Mouse (Mus musculus) heart, postnatal 36 days (tissue): ENCODE measurements around the gene P2rx7. TPM values are rescaled to one million over a fixed set of nuclear protein-coding genes. Genes with fewer than 3 reads are reported as not detected.
A peak's percentile ranks its signal among the peaks of the same experiment; 100 is the strongest.

Experiments
- DNase-seq, 2 experiments: peaks; one replicate each; pipeline ENCODE4 v3.0.0; 2021 to 2022
- intact Hi-C: fragments of 180-260 bp; cut with DNase I; formaldehyde crosslinking; loops from one replicate; pipeline ENCODE4 v1.15.1; 2025
- total RNA-seq, 2 experiments: library from RNA; stranded (reverse); gene quantifications; 2 replicates each; pipeline ENCODE4 v1.2.3; 2021

P2rx7 gene
- total RNA-seq, result 1 to 10 TPM; 4.4 TPM

- DNase-seq, result peak; percentile 67
- intact Hi-C loops, result no loop called here
Measured at GRCm38 (mm10) chr5:122643701-122644100, at the start of gene P2rx7. TSS of gene P2rx7 (plus strand) at chr5:122643911.

- intact Hi-C loops, result no loop called here
- no peak for DNase-seq
Measured at GRCm38 (mm10) chr5:122595470-122595869, 48.2 kb upstream of the P2rx7 start.

GRCm38 (mm10) chr5:122602233-122602632 is 41.5 kb upstream of the P2rx7 start:
- intact Hi-C loops, result no loop called here
- DNase-seq, result peak; percentile 37

GRCm38 (mm10) chr5:122604894-122605293 is 38.8 kb upstream of the P2rx7 start:
- intact Hi-C loops, result no loop called here
- DNase-seq, result no peak

- DNase-seq, result no peak
- intact Hi-C loops, result loop anchor here (5.0 kb wide), 1 partner anchor 64 kb away; no protein-coding TSS in a partner anchor
Measured at GRCm38 (mm10) chr5:122611651-122612050, 32.1 kb upstream of the P2rx7 start.

- intact Hi-C loops, result loop anchor here (5.0 kb wide), 1 partner anchor 67 kb away; no protein-coding TSS in a partner anchor
- DNase-seq, result peak; percentile 94 to 96
Measured at GRCm38 (mm10) chr5:122613908-122614732, 29.6 kb upstream of the P2rx7 start, which contains the start of gene Ift81. TSS of gene Ift81 (minus strand) at chr5:122614518.

GRCm38 (mm10) chr5:122617718-122618117 is 26.0 kb upstream of the P2rx7 start:
- intact Hi-C loops, result loop anchor here (2.0 kb wide), 1 partner anchor 57 kb away; no protein-coding TSS in a partner anchor
- DNase-seq, result no peak

- DNase-seq, result no peak
- intact Hi-C loops, result loop anchor here (2.0 kb wide), 2 partner anchors 59 to 117 kb away; partner anchors contain the start of gene Atp2a2
Measured at GRCm38 (mm10) chr5:122619686-122620296, 23.9 kb upstream of the P2rx7 start.

- DNase-seq, result peak; percentile 65 to 76
- intact Hi-C loops, result loop anchor here (1.0 to 2.0 kb wide), 3 partner anchors 96 to 119 kb away; partner anchors contain the start of gene Atp2a2
Measured at GRCm38 (mm10) chr5:122621376-122621886, 22.3 kb upstream of the P2rx7 start.

- no peak for DNase-seq
- intact Hi-C loops, result no loop called here
Measured at GRCm38 (mm10) chr5:122622526-122622925, 21.2 kb upstream of the P2rx7 start.

GRCm38 (mm10) chr5:122623861-122624260 is 19.9 kb upstream of the P2rx7 start:
- intact Hi-C loops, result no loop called here
- no peak for DNase-seq

GRCm38 (mm10) chr5:122624952-122625479 is 18.7 kb upstream of the P2rx7 start:
- no peak for DNase-seq
- intact Hi-C loops, result loop anchor here (5.0 kb wide), 1 partner anchor 203 kb away; the partner anchor contains the start of gene Anapc7

- DNase-seq, result no peak
- intact Hi-C loops, result loop anchor here (2.0 to 5.0 kb wide), 2 partner anchors 77 to 203 kb away; partner anchors contain the start of gene Anapc7
Measured at GRCm38 (mm10) chr5:122625565-122626252, 18.0 kb upstream of the P2rx7 start.

GRCm38 (mm10) chr5:122627243-122627642 is 16.5 kb upstream of the P2rx7 start:
- intact Hi-C loops, result loop anchor here (1.0 to 5.0 kb wide), 3 partner anchors 78 to 226 kb away; partner anchors contain the start of gene Anapc7
- peak; percentile 89 to 95 for DNase-seq

- DNase-seq, result no peak
- intact Hi-C loops, result no loop called here
Measured at GRCm38 (mm10) chr5:122635228-122635627, 8.5 kb upstream of the P2rx7 start.

- no peak for DNase-seq
- intact Hi-C loops, result no loop called here
Measured at GRCm38 (mm10) chr5:122636308-122636707, 7.4 kb upstream of the P2rx7 start.

- intact Hi-C loops, result no loop called here
- no peak for DNase-seq
Measured at GRCm38 (mm10) chr5:122636958-122637357, 6.8 kb upstream of the P2rx7 start.

- intact Hi-C loops, result no loop called here
- no peak for DNase-seq
Measured at GRCm38 (mm10) chr5:122638296-122638695, 5.4 kb upstream of the P2rx7 start.

GRCm38 (mm10) chr5:122639517-122639916 is 4.2 kb upstream of the P2rx7 start:
- intact Hi-C loops, result no loop called here
- no peak for DNase-seq

GRCm38 (mm10) chr5:122639986-122640385 is 3.7 kb upstream of the P2rx7 start:
- intact Hi-C loops, result no loop called here
- DNase-seq, result no peak
